Mouse (Mus musculus) testis, adult 2 months (tissue): ENCODE data around the gene Thbs4.

ENCODE experiments used
- CTCF ChIP-seq: fragments of 200-500 bp; IDR thresholded peaks from 2 replicates; pipeline ENCODE4 v1.5.1; 2012; ENCODE audit warnings: low read depth, mild to moderate bottlenecking, inconsistent platforms, low read length, moderate library complexity; ENCODE audit not compliant: control insufficient read depth, insufficient read depth, insufficient replicate concordance
- POLR2A ChIP-seq: fragments of 200-500 bp; IDR thresholded peaks from 2 replicates; pipeline ENCODE4 v1.6.1; 2012; ENCODE audit warnings: low read depth, mild to moderate bottlenecking, inconsistent platforms, low read length, moderate library complexity; ENCODE audit not compliant: control insufficient read depth

GRCm38 (mm10) chr13:92783551-92783950, 11.1 kb downstream of the Thbs4 start:
- no peak for TF ChIP-seq CTCF
- TF ChIP-seq POLR2A: no peak
